Mouse (Mus musculus): ENCODE results near the gene St7. TPM values are rescaled to one million over a fixed set of nuclear protein-coding genes. Genes with fewer than 3 reads are reported as not detected.

The St7 gene
- total and polyA plus RNA-seq, 2 experiments from 2014 or later = 35.8 to 71.7 TPM

- Histone ChIP-seq H3K4me2 (ENCODE audit: low read depth, low read length) (no peak overlapping the region), H3K4me3 (ENCODE audit: low read length) (no peak overlapping the region), H3K27me3 (ENCODE audit: insufficient read depth, low read length) (no peaks in the 10 kb centered on the region), H3K27ac (no peak overlapping the region), H3K9me3 (ENCODE audit: low read length) (no peaks in the 10 kb centered on the region), H3K4me1 (ENCODE audit: insufficient read depth, low read length) (no peaks in the 10 kb centered on the region), H3K36me3 (ENCODE audit: insufficient read depth, low read length) (no peaks in the 10 kb centered on the region), H3K9ac (replicated peaks; ENCODE audit: low read length) (no peak overlapping the region)
- ATAC-seq = no peak
- 77% methylated on average over 3 of the region's 3 CpGs for WGBS
- DNase-seq (ENCODE audit: low spot score) = no peak
- no peak for TF ChIP-seq CTCF (IDR thresholded peaks at IDR 0.05; ENCODE audit: low read depth)
Measured at GRCm38 (mm10) chr6:17978881-17979280, 286.1 kb downstream of the St7 start.

DNA sequence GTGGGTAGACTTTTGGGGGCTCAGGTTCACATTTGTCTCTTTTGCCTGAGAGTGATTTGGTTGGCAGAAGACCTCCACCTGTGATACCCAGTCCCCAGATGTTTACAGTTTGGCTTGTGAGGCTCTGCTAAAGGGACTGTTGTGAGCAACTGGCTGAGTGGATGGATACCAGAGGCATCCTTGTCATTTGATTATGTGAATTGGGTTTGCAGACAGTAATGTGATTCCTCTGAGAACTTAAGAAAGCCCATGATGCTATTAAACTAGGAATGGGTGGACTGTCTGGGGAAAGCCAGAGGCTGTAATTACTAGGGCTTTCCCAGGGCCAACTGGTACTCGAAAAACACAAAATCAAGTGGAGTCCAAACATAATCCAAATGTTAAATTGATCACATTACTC, 286.6 kb downstream of the St7 start:
- ATAC-seq = no peak
- Histone ChIP-seq H3K36me3 (ENCODE audit: insufficient read depth, low read length) (no peaks in the 10 kb centered on the region), H3K27ac (no peak overlapping the region), H3K4me3 (ENCODE audit: low read length) (no peak overlapping the region), H3K9ac (replicated peaks; ENCODE audit: low read length) (no peak overlapping the region), H3K4me1 (ENCODE audit: insufficient read depth, low read length) (no peaks in the 10 kb centered on the region), H3K4me2 (ENCODE audit: low read depth, low read length) (no peak overlapping the region), H3K9me3 (ENCODE audit: low read length) (no peaks in the 10 kb centered on the region), H3K27me3 (ENCODE audit: insufficient read depth, low read length) (no peaks in the 10 kb centered on the region)
- TF ChIP-seq CTCF (IDR thresholded peaks at IDR 0.05; ENCODE audit: low read depth) = no peak
- 79% methylated on average over 1 of the region's 1 CpGs for WGBS
- no peak for DNase-seq (ENCODE audit: low spot score)

GRCm38 (mm10) chr6:17990173-17991028, 297.7 kb downstream of the St7 start:
- no peak overlapping the region for H3K9ac ChIP-seq (replicated peaks; ENCODE audit: low read length)
- H3K4me2 ChIP-seq (ENCODE audit: low read depth, low read length) = no peak overlapping the region
- ATAC-seq = no peak
- H3K9me3 ChIP-seq (ENCODE audit: low read length) = no peaks in the 10 kb centered on the region
- no peaks in the 10 kb centered on the region for H3K36me3 ChIP-seq (ENCODE audit: insufficient read depth, low read length)
- no peaks in the 10 kb centered on the region for H3K27me3 ChIP-seq (ENCODE audit: insufficient read depth, low read length)
- WGBS = 95% methylated on average over 9 of the region's 9 CpGs
- no peak for TF ChIP-seq CTCF (IDR thresholded peaks at IDR 0.05; ENCODE audit: low read depth)
- no peak for DNase-seq (ENCODE audit: low spot score)
- no peak overlapping the region for H3K27ac ChIP-seq
- no peak overlapping the region for H3K4me3 ChIP-seq (ENCODE audit: low read length)
- H3K4me1 ChIP-seq (ENCODE audit: insufficient read depth, low read length) = no peaks in the 10 kb centered on the region

DNA sequence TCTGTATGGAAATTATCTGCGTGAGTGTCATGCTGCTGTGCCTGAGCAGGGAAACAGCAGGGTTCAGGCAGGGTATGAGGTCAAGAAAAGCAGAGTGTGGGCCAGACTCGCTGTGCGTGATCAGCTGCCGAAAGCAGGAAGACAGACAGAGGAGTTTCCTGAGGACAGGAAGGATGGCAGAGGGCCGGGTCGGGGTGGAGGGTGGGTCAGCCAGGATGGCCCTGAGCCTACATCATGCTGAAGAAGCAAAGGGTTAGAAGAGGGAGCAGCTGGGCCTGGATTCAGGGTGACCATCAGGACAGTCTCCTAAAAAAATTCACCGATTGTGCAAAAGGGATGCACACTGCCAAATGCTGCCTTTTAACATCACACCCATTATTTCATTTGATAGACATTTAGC, 298.9 kb downstream of the St7 start:
- no peak for DNase-seq (ENCODE audit: low spot score)
- H3K27ac ChIP-seq = no peak overlapping the region
- no peak for ATAC-seq
- no peaks in the 10 kb centered on the region for H3K9me3 ChIP-seq (ENCODE audit: low read length)
- H3K36me3 ChIP-seq (ENCODE audit: insufficient read depth, low read length) = no peaks in the 10 kb centered on the region
- no peak overlapping the region for H3K9ac ChIP-seq (replicated peaks; ENCODE audit: low read length)
- no peak overlapping the region for H3K4me2 ChIP-seq (ENCODE audit: low read depth, low read length)
- WGBS = 51% methylated on average over 7 of the region's 7 CpGs
- no peaks in the 10 kb centered on the region for H3K27me3 ChIP-seq (ENCODE audit: insufficient read depth, low read length)
- H3K4me3 ChIP-seq (ENCODE audit: low read length) = no peak overlapping the region
- H3K4me1 ChIP-seq (ENCODE audit: insufficient read depth, low read length) = no peaks in the 10 kb centered on the region
- no peak for TF ChIP-seq CTCF (IDR thresholded peaks at IDR 0.05; ENCODE audit: low read depth)

Other genes with a start within 250 kb of the St7 start
- 4.3 and 4.5 TPM in 2 replicates for gene Met, start 229.1 kb upstream of the St7 start, total RNA-seq (2014; rRNA removed)
- gene Met, start 229.1 kb upstream of the St7 start, polyA plus RNA-seq (2015; fragmentation: Nextera tagmentation; extraction: Ambion mirVana) = 1.1 and 1.3 TPM in 2 replicates
- 102 and 115 TPM in 2 replicates for gene Capza2, start 56.7 kb upstream of the St7 start, total RNA-seq (2014; rRNA removed)
- 241 and 256 TPM in 2 replicates for gene Capza2, start 56.7 kb upstream of the St7 start, polyA plus RNA-seq (2015; fragmentation: Nextera tagmentation; extraction: Ambion mirVana)